Mouse (Mus musculus) C2C12 (cell line): ENCODE results near the gene Clcn7.

Experiments used
- CEBPB ChIP-seq: IDR thresholded peaks from one replicate; pipeline ENCODE4 v1.6.1; 2011; ENCODE audit warnings: low read depth, mild to moderate bottlenecking, control low read depth, moderate library complexity
- CTCF ChIP-seq: IDR thresholded peaks from one replicate; pipeline ENCODE4 v1.5.1; 2011; ENCODE audit not compliant: control insufficient read depth, insufficient read depth, insufficient read length
- MAX ChIP-seq: IDR thresholded peaks from one replicate; pipeline ENCODE4 v1.6.1; 2011; ENCODE audit warnings: mild to moderate bottlenecking, control low read depth
- MYOD1 ChIP-seq: IDR thresholded peaks from one replicate; pipeline ENCODE4 v1.6.1; 2011; ENCODE audit warnings: low read depth; ENCODE audit not compliant: control insufficient read depth, insufficient read length
- MYOG ChIP-seq: IDR thresholded peaks from one replicate; pipeline ENCODE4 v1.6.1; 2011; ENCODE audit not compliant: control insufficient read depth, insufficient read length; ENCODE audit errors: extremely low read depth
- USF1 ChIP-seq: IDR thresholded peaks from one replicate; pipeline ENCODE4 v1.6.1; 2011; ENCODE audit warnings: low read depth, mild to moderate bottlenecking, control low read depth, moderate library complexity

- TF ChIP-seq MYOD1 (no peak), CTCF (no peak), MAX (no peak), USF1 (no peak), CEBPB (no peak), MYOG (no peak)
Observed at GRCm38 (mm10) chr17:25164770-25165169, 31.6 kb downstream of the Clcn7 start.
